Mouse (Mus musculus) layer of hippocampus, adult 11-12 months (tissue): ENCODE data around the gene Myo5c.

Experiments used
- DNase-seq: peaks from one replicate; pipeline ENCODE4 v3.0.0; 2022; ENCODE audit warnings: low spot score

Myo5c gene

GRCm38 (mm10) chr9:75280814-75281213, 49.0 kb downstream of the Myo5c start:
- DNase-seq: peak; percentile 39

- no peak for DNase-seq
Measured at GRCm38 (mm10) chr9:75282179-75282578, 50.4 kb downstream of the Myo5c start.

- peak; percentile 71 for DNase-seq
Measured at GRCm38 (mm10) chr9:75282830-75283229, 51.0 kb downstream of the Myo5c start.

- DNase-seq: peak; percentile 34
Measured at GRCm38 (mm10) chr9:75283636-75284035, 51.8 kb downstream of the Myo5c start.

- DNase-seq: no peak
Measured at GRCm38 (mm10) chr9:75285363-75285762, 53.5 kb downstream of the Myo5c start.

- no peak for DNase-seq
Measured at GRCm38 (mm10) chr9:75287636-75288035, 55.8 kb downstream of the Myo5c start.

GRCm38 (mm10) chr9:75289545-75289944, 57.7 kb downstream of the Myo5c start:
- no peak for DNase-seq

GRCm38 (mm10) chr9:75299342-75299741, 67.5 kb downstream of the Myo5c start:
- DNase-seq: no peak

GRCm38 (mm10) chr9:75303033-75303432, 71.2 kb downstream of the Myo5c start:
- no peak for DNase-seq

- no peak for DNase-seq
Measured at GRCm38 (mm10) chr9:75303701-75304261, 72.0 kb downstream of the Myo5c start.

GRCm38 (mm10) chr9:75304286-75304685, 72.5 kb downstream of the Myo5c start:
- no peak for DNase-seq

- no peak for DNase-seq
Measured at GRCm38 (mm10) chr9:75306126-75306898, 74.5 kb downstream of the Myo5c start, which contains the start of gene Gnb5. TSS of gene Gnb5 (plus strand) at chr9:75306288.

- DNase-seq: no peak
Measured at GRCm38 (mm10) chr9:75307015-75307414, 75.2 kb downstream of the Myo5c start.

GRCm38 (mm10) chr9:75308621-75309020, 76.8 kb downstream of the Myo5c start:
- DNase-seq: no peak

GRCm38 (mm10) chr9:75312008-75312407, 80.2 kb downstream of the Myo5c start:
- peak; percentile 85 for DNase-seq

- no peak for DNase-seq
Measured at GRCm38 (mm10) chr9:75313138-75313831, 81.5 kb downstream of the Myo5c start.

GRCm38 (mm10) chr9:75313832-75314516, 82.2 kb downstream of the Myo5c start:
- DNase-seq: peak; percentile 81

- no peak for DNase-seq
Measured at GRCm38 (mm10) chr9:75314517-75315105, 82.8 kb downstream of the Myo5c start.

- DNase-seq: no peak
Measured at GRCm38 (mm10) chr9:75315238-75315637, 83.4 kb downstream of the Myo5c start.

GRCm38 (mm10) chr9:75316771-75317170, 85.0 kb downstream of the Myo5c start:
- DNase-seq: no peak

- DNase-seq: no peak
Measured at GRCm38 (mm10) chr9:75318196-75318595, 86.4 kb downstream of the Myo5c start.

GRCm38 (mm10) chr9:75319365-75319764, 87.5 kb downstream of the Myo5c start:
- peak; percentile 35 for DNase-seq
